In genomic region chr9:52223509-52224113, GRCm38 (mm10) we compare ENCODE assay signal across 13 mouse cellular contexts. TPM values are rescaled to one million over a fixed set of nuclear protein-coding genes. Genes with fewer than 3 reads are reported as not detected.
DNase-seq lines count a peak whose midpoint lies in the region; ATAC-seq and TF ChIP-seq lines count a peak whose summit lies in the region.
"Had no signal": no experiment of that assay in that cellular context is flagged by ENCODE, and none has a peak within 500 bp of the region (broad histone marks: within the 10 kb centered on the region; RNA-seq: fewer than 3 reads in every experiment).

No protein-coding gene starts in this region.

- DNase-seq in R1 (ENCODE audit: low read depth, low spot score) (peak; percentile 27), MN1 (ENCODE audit: low spot score) (no peak)
- peak; percentile 61 for DNase-seq in embryo, embryonic 10 days (ENCODE audit: low spot score)
- peak; percentile 73 for DNase-seq in forebrain, postnatal 0 days
- no peak for DNase-seq in gastrocnemius, postnatal 10 days
- no peak for DNase-seq in heart, postnatal 25 days (ENCODE audit: low spot score)
- no peak for DNase-seq in adrenal gland, postnatal 36 days
- DNase-seq: cerebellum, adult 11 months; liver; right cerebral cortex, postnatal 25 days; thymus, adult 18-20 months had no signal

- peak overlapping the region; percentile 25 for H3K4me2 ChIP-seq in forebrain, postnatal 0 days (ENCODE audit: low read depth)
- peak overlapping the region; percentile 34 for H3K4me2 ChIP-seq in midbrain, embryonic 15.5 days

- H3K27ac ChIP-seq in forebrain, postnatal 0 days (ENCODE audit: low read depth, low read length) = peak overlapping the region; percentile 68
- H3K27ac ChIP-seq in midbrain, embryonic 15.5 days = peak overlapping the region; percentile 78

- no peaks in the 10 kb centered on the region for H3K9me3 ChIP-seq in forebrain, postnatal 0 days (ENCODE audit: low read length)
- no peaks in the 10 kb centered on the region for H3K9me3 ChIP-seq in midbrain, embryonic 15.5 days
- H3K9me3 ChIP-seq: megakaryocyte, embryonic 14.5 days had no signal

- WGBS in forebrain, postnatal 0 days = 5% methylated on average over 7 of the region's 7 CpGs
- 3% methylated on average over 7 of the region's 7 CpGs for WGBS in midbrain, embryonic 15.5 days

- no peaks in the 10 kb centered on the region for H3K27me3 ChIP-seq in forebrain, postnatal 0 days (ENCODE audit: insufficient read depth, low read length)
- H3K27me3 ChIP-seq in midbrain, embryonic 15.5 days (replicated peaks) = no peaks in the 10 kb centered on the region

- no peak for TF ChIP-seq CTCF in forebrain, postnatal 0 days (IDR thresholded peaks at IDR 0.05; ENCODE audit: low read depth)

- H3K36me3 ChIP-seq in forebrain, postnatal 0 days (ENCODE audit: insufficient read depth) = no peaks in the 10 kb centered on the region
- no peaks in the 10 kb centered on the region for H3K36me3 ChIP-seq in midbrain, embryonic 15.5 days (replicated peaks)

- H3K4me1 ChIP-seq in forebrain, postnatal 0 days (ENCODE audit: insufficient read depth) = peaks cover 9% of the 10 kb centered on the region
- peaks cover 13% of the 10 kb centered on the region for H3K4me1 ChIP-seq in midbrain, embryonic 15.5 days

- ATAC-seq in forebrain, postnatal 0 days = peak; percentile 93
- peak; percentile 90 for ATAC-seq in midbrain, embryonic 15.5 days (replicated peaks)

- peak overlapping the region; percentile 26 for H3K9ac ChIP-seq in forebrain, postnatal 0 days
- no peak overlapping the region for H3K9ac ChIP-seq in midbrain, embryonic 15.5 days

- no peak overlapping the region for H3K4me3 ChIP-seq in forebrain, postnatal 0 days (ENCODE audit: low read depth, low read length)
- H3K4me3 ChIP-seq in midbrain, embryonic 15.5 days = no peak overlapping the region
- H3K4me3 ChIP-seq: megakaryocyte, embryonic 14.5 days had no signal

- intact Hi-C loops in heart, postnatal 25 days (cut with DNase I) = no loop called here

RNA-seq across cellular contexts. Expression of gene Zc3h12c, which starts 55.2 kb away (rescaled TPM):
- total RNA-seq in forebrain, postnatal 0 days (2014; rRNA removed) = 12.1 and 18.5 TPM in 2 replicates
- 3.0 and 3.2 TPM in 2 replicates for polyA plus RNA-seq in forebrain, postnatal 0 days (2015; fragmentation: Nextera tagmentation; extraction: Ambion mirVana)
- 6.0 and 6.4 TPM in 2 replicates for polyA plus RNA-seq in midbrain, embryonic 15.5 days (2015; fragmentation: Nextera tagmentation; extraction: Ambion mirVana)
- 1 to 10 TPM; 7.2 to 8.6 TPM for total RNA-seq in gastrocnemius, postnatal 10 days (2021)
- 1 to 10 TPM; 8.1 to 9.2 TPM for total RNA-seq in heart, postnatal 25 days (2021)
- total RNA-seq in adrenal gland, postnatal 36 days (2021) = 10 to 100 TPM; 24.5 to 27.2 TPM

Comparison
In these comparisons a context has a peak if more than half of its experiments do, and no peak if none do; other contexts are left out.
1. DNase-seq: peak in R1 (single experiment), embryo, embryonic 10 days (single experiment) and forebrain, postnatal 0 days (single experiment); none in gastrocnemius, postnatal 10 days (single experiment), MN1 (single experiment), heart, postnatal 25 days (single experiment) and adrenal gland, postnatal 36 days (0 of 2).